Mouse (Mus musculus) heart, postnatal 4 days (tissue): ENCODE data around the gene Ccdc126. TPM values are rescaled to one million over a fixed set of nuclear protein-coding genes. Genes with fewer than 3 reads are reported as not detected.
A peak's percentile ranks its signal among the peaks of the same experiment; 100 is the strongest.

Source experiments
- DNase-seq: peaks from one replicate; pipeline ENCODE4 v3.0.0; 2021
- total RNA-seq, 2 experiments: library from RNA; stranded (reverse); gene quantifications; 2 replicates each; pipeline ENCODE4 v1.2.3; 2021

Ccdc126 gene
- total RNA-seq, 2 experiments from 2014 or later = 4.4 to 4.9 TPM

- DNase-seq = no peak
Measured at GRCm38 (mm10) chr6:49343737-49344469, 24.8 kb downstream of the Ccdc126 start.

- DNase-seq = no peak
Measured at GRCm38 (mm10) chr6:49349826-49350225, 30.8 kb downstream of the Ccdc126 start.

- DNase-seq = no peak
Measured at GRCm38 (mm10) chr6:49354613-49355012, 35.5 kb downstream of the Ccdc126 start.

DNA sequence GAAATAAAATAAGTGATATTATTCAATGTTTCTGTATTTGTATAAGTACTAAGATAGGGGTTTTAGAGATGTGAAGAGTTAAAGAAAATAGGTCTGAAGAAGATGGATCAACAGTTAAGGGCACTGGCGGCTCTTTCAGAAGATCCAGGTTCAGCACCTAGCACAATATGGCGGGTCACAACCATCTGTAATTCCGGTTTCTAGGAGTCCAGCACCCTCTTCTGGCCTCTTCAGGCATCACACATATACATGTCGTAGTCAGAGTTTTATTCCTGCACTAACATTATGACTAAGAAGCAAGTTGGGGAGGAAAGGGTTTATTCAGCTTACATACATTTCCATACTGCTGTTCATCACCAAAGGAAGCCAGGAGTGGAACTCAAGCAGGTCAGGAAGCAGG lies 36.1 kb downstream of the Ccdc126 start:
- no peak for DNase-seq

DNA sequence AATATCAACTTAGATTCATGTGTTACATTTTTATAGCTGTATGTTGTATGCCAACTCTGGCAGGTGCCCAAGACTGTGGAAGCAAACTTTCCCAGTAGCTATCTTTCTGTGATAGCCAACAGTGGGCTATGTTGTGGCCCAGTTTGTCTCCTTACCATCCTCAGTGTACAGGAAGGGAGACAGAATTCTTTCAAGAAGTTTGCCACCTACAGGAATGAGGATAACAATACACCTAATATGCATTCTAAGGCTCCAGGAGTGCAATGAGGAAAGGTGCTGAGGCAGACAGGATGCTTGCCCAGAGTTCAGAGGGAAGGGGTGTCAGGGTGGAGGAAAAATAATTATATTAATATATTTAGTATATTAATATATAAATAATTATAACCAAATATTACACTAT lies 41.3 kb downstream of the Ccdc126 start:
- no peak for DNase-seq

DNA sequence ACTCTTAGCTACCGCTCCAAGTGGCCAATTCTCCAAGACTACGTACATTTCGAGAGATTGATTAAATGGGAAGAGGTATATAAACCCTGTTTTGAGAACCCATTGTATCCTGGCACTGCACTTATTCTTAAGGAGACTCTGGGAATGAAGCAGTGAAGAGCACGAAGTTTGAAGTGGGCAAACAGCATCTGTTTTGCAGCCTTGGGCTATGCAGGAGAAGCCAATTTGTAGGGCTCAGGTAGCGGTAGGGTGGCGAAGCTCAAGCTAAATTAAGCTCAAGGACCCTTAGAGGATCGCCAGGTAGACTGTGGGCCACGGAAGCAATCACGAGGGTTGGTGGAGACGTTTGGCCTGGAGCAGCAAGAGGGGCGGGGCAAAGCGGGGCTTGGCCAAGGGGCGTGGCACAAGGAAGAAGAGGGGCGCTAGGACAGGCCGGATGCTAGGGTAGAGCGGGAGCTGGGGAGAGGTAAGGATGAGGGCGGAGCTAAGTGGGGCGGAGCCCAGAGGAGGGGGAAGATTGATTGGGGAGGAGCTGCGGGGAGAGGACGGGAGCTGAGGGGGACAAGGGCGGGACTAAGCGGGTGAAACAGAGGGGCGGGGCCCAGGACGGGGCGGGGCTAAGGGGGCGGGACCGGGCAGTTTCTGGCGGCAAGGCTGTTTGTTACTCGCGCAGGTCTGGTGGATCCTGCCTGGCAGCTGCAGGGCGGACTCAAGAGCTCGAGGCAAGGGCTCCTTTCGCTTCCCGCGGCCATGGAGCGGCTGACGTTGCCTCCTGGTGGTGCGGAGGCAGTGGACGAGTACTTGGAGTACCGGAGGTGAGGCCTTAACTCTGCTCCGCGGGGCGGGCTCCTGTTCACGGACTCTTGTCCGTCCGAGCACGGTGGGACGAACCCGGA lies 48.3 kb downstream of the Ccdc126 start, which contains the start of gene Fam221a:
Gene Fam221a, plus strand, starts transcription at position 581 of the 896 bp plus-strand sequence.
- DNase-seq = peak; percentile 88

GRCm38 (mm10) chr6:49368212-49368611 lies 49.1 kb downstream of the Ccdc126 start:
- DNase-seq = no peak

- no peak for DNase-seq
Measured at GRCm38 (mm10) chr6:49372705-49373104, 53.6 kb downstream of the Ccdc126 start.

GRCm38 (mm10) chr6:49373943-49374342 lies 54.9 kb downstream of the Ccdc126 start:
- no peak for DNase-seq

DNA sequence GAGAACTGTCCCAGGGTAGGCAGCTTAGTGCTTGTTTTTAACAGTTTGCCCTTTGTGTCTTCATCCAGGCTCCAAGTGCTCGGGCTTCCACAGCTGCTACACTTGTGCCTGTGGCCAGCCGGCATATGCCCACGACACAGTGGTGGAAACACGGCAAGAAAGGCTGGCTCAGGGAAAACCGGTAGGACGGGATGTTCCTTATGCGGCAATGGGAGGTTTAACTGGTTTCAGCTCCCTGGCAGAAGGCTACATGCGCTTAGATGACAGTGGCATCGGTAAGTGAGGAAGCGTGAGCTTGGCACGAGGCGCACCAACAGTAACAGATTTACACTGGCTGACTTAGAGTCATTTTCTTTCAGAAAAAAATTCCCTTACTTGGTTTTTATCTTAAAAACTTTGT lies 59.3 kb downstream of the Ccdc126 start:
- no peak for DNase-seq

Other genes with a start within 250 kb of the Ccdc126 start
- gene Malsu1, start 245.5 kb upstream of the Ccdc126 start, total RNA-seq = 10 to 100 TPM; 33.4 to 43.2 TPM
- gene Igf2bp3, start 104.3 kb upstream of the Ccdc126 start, total RNA-seq = 10 to 100 TPM; 17.2 to 18.5 TPM
- 10 to 100 TPM; 41.3 to 49.4 TPM for gene Tra2a, start 55.2 kb upstream of the Ccdc126 start, total RNA-seq
- gene Fam221a, start 48.5 kb downstream of the Ccdc126 start, total RNA-seq = 1 to 10 TPM; 2.3 to 2.7 TPM
- under 1 TPM; 0.43 to 0.79 TPM for gene Stk31, start 76.3 kb downstream of the Ccdc126 start, total RNA-seq